Mouse (Mus musculus) adipose tissue, adult 10 weeks (tissue): ENCODE data around the gene Gm15217. TPM values are rescaled to one million over a fixed set of nuclear protein-coding genes. Genes with fewer than 3 reads are reported as not detected.

Experiments
- polyA plus RNA-seq: library from polyadenylated mRNA; stranded (reverse); fragments of 350-450 nt; fragmentation: Illumina TruSeq; extraction: RNeasy Lipid Tissue Mini Kit (QIAGEN cat#74804); gene quantifications from one replicate; pipeline ENCODE4 v1.2.3, GENCODE M21; 2014; ENCODE audit warnings: low read depth, low replicate concordance

Gene Gm15217
- not detected for polyA plus RNA-seq

GRCm38 (mm10) chr14:46379285-46379684 lies at the start of gene Gm15217:
Gene Gm15217, plus strand, starts transcription at chr14:46379414.

GRCm38 (mm10) chr14:46390249-46390775 lies 11.1 kb downstream of the Gm15217 start, which contains the start of gene Bmp4:
Gene Bmp4, minus strand, starts transcription at chr14:46390669.

Other genes with a start within 250 kb of the Gm15217 start
- 21.1 TPM for gene Bmp4, start 11.3 kb downstream of the Gm15217 start, polyA plus RNA-seq